Mouse (Mus musculus) neural tube, embryonic 12.5 days (tissue): ENCODE measurements around the gene Pcdh7. TPM values are rescaled to one million over a fixed set of nuclear protein-coding genes. Genes with fewer than 3 reads are reported as not detected.

Source experiments
- ATAC-seq: fragments of 200-750 bp; cut with Nextera tagmentation; 2 replicates; pipeline ENCODE4 v1.8.0; 2017; ENCODE audit warnings: low read depth, mild to moderate bottlenecking, moderate TSS enrichment, moderate library complexity; ENCODE audit not compliant: low FRiP score
- H3K27ac ChIP-seq: fragments of 300-500 bp; sonication (generic); 2 replicates; pipeline ENCODE4 v1.5.1; 2016
- H3K27me3 ChIP-seq: fragments of 300-500 bp; sonication (generic); replicated peaks from 2 replicates; pipeline ENCODE4 v1.6.1; 2016; ENCODE audit warnings: mild to moderate bottlenecking
- H3K36me3 ChIP-seq: fragments of 300-500 bp; sonication (generic); 2 replicates; pipeline ENCODE4 v1.6.1; 2016; ENCODE audit warnings: mild to moderate bottlenecking
- H3K4me1 ChIP-seq: fragments of 300-500 bp; sonication (generic); 2 replicates; pipeline ENCODE4 v1.6.1; 2016
- H3K4me2 ChIP-seq: fragments of 300-500 bp; sonication (generic); replicated peaks from 2 replicates; pipeline ENCODE4 v1.6.1; 2016; ENCODE audit warnings: mild to moderate bottlenecking
- H3K4me3 ChIP-seq: fragments of 300-500 bp; sonication (generic); 2 replicates; pipeline ENCODE4 v1.5.1; 2016
- H3K9ac ChIP-seq: fragments of 300-500 bp; sonication (generic); 2 replicates; pipeline ENCODE4 v1.6.1; 2016; ENCODE audit warnings: mild to moderate bottlenecking
- H3K9me3 ChIP-seq: fragments of 300-500 bp; sonication (generic); 2 replicates; pipeline ENCODE4 v1.6.1; 2016; ENCODE audit warnings: mild to moderate bottlenecking
- WGBS: fragments of 180-500 bp; shearing (Covaris S2); methylation state at CpG from one replicate; pipeline ENCODE4 v1.1.7; 2016; 5-methylcytosine and 5-hydroxymethylcytosine counted together
- polyA plus RNA-seq: library from polyadenylated mRNA; unstranded; fragments of >200 nt; fragmentation: Nextera tagmentation; extraction: Ambion mirVana; gene quantifications from 2 replicates; pipeline ENCODE4 v1.2.1, GENCODE M21; 2016

Pcdh7 gene
- polyA plus RNA-seq, 1 experiment from 2014 or later: 16.0 TPM

- H3K9ac ChIP-seq: no peak overlapping the region
- H3K27ac ChIP-seq: no peak overlapping the region
- no peak overlapping the region for H3K4me3 ChIP-seq
- no peaks in the 10 kb centered on the region for H3K36me3 ChIP-seq
- H3K27me3 ChIP-seq: no peaks in the 10 kb centered on the region
- H3K9me3 ChIP-seq: no peaks in the 10 kb centered on the region
- no peak overlapping the region for H3K4me2 ChIP-seq
- no peak for ATAC-seq
- WGBS: 78% methylated on average over 4 of the region's 4 CpGs
- no peaks in the 10 kb centered on the region for H3K4me1 ChIP-seq
Observed at GRCm38 (mm10) chr5:57963792-57964191, 246.0 kb downstream of the Pcdh7 start.

GRCm38 (mm10) chr5:57964201-57964600 is 246.4 kb downstream of the Pcdh7 start:
- no peak overlapping the region for H3K4me2 ChIP-seq
- no peak overlapping the region for H3K9ac ChIP-seq
- 84% methylated on average over 4 of the region's 4 CpGs for WGBS
- H3K9me3 ChIP-seq: no peaks in the 10 kb centered on the region
- no peaks in the 10 kb centered on the region for H3K4me1 ChIP-seq
- no peaks in the 10 kb centered on the region for H3K27me3 ChIP-seq
- no peak for ATAC-seq
- no peak overlapping the region for H3K4me3 ChIP-seq
- H3K27ac ChIP-seq: no peak overlapping the region
- H3K36me3 ChIP-seq: no peaks in the 10 kb centered on the region

GRCm38 (mm10) chr5:57993584-57993983 is 275.8 kb downstream of the Pcdh7 start:
- Histone ChIP-seq H3K9me3 (no peaks in the 10 kb centered on the region), H3K27me3 (no peaks in the 10 kb centered on the region), H3K27ac (no peak overlapping the region), H3K36me3 (no peaks in the 10 kb centered on the region), H3K4me1 (no peaks in the 10 kb centered on the region), H3K4me3 (no peak overlapping the region), H3K9ac (no peak overlapping the region), H3K4me2 (no peak overlapping the region)
- 78% methylated on average over 2 of the region's 2 CpGs for WGBS
- no peak for ATAC-seq

GRCm38 (mm10) chr5:58021331-58021730 is 303.6 kb downstream of the Pcdh7 start:
- no peak overlapping the region for H3K4me2 ChIP-seq
- 71% methylated on average over 2 of the region's 2 CpGs for WGBS
- no peaks in the 10 kb centered on the region for H3K27me3 ChIP-seq
- no peak for ATAC-seq
- H3K27ac ChIP-seq: no peak overlapping the region
- no peak overlapping the region for H3K9ac ChIP-seq
- no peaks in the 10 kb centered on the region for H3K36me3 ChIP-seq
- no peak overlapping the region for H3K4me3 ChIP-seq
- H3K4me1 ChIP-seq: 0 out of 2 replicates have a peak, but pooled peaks cover 2% of the 10 kb centered on the region
- no peaks in the 10 kb centered on the region for H3K9me3 ChIP-seq

- Histone ChIP-seq H3K9me3 (no peaks in the 10 kb centered on the region), H3K27ac (no peak overlapping the region), H3K27me3 (no peaks in the 10 kb centered on the region), H3K36me3 (no peaks in the 10 kb centered on the region), H3K9ac (no peak overlapping the region), H3K4me2 (no peak overlapping the region), H3K4me1 (0 out of 2 replicates have a peak, but pooled peaks cover 2% of the 10 kb centered on the region), H3K4me3 (no peak overlapping the region)
- ATAC-seq: no peak
- WGBS: 73% methylated on average over 7 of the region's 7 CpGs
Observed at GRCm38 (mm10) chr5:58025123-58025522, 307.4 kb downstream of the Pcdh7 start.

- H3K36me3 ChIP-seq: no peaks in the 10 kb centered on the region
- 26% methylated on average over 8 of the region's 8 CpGs for WGBS
- ATAC-seq: peak; percentile 58
Observed at GRCm38 (mm10) chr5:58025759-58026158, 308.0 kb downstream of the Pcdh7 start.

GRCm38 (mm10) chr5:58039875-58040274 is 322.1 kb downstream of the Pcdh7 start:
- Histone ChIP-seq H3K36me3 (no peaks in the 10 kb centered on the region), H3K9me3 (no peaks in the 10 kb centered on the region)
- 78% methylated on average over 3 of the region's 3 CpGs for WGBS

More at GRCm38 (mm10) chr5:58025759-58026158, 308.0 kb downstream of the Pcdh7 start:
- no peak overlapping the region for H3K9ac ChIP-seq
- H3K4me3 ChIP-seq: no peak overlapping the region
- 0 out of 2 replicates have a peak, but pooled peaks cover 2% of the 10 kb centered on the region for H3K4me1 ChIP-seq
- H3K27me3 ChIP-seq: no peaks in the 10 kb centered on the region
- H3K27ac ChIP-seq: no peak overlapping the region
- no peaks in the 10 kb centered on the region for H3K9me3 ChIP-seq
- no peak overlapping the region for H3K4me2 ChIP-seq

GRCm38 (mm10) chr5:58044216-58044615 is 326.4 kb downstream of the Pcdh7 start:
- no peaks in the 10 kb centered on the region for H3K4me1 ChIP-seq
- no peaks in the 10 kb centered on the region for H3K9me3 ChIP-seq
- no peak overlapping the region for H3K27ac ChIP-seq
- H3K4me3 ChIP-seq: no peak overlapping the region
- ATAC-seq: no peak
- no peaks in the 10 kb centered on the region for H3K27me3 ChIP-seq
- no peaks in the 10 kb centered on the region for H3K36me3 ChIP-seq
- H3K4me2 ChIP-seq: no peak overlapping the region
- 55% methylated on average over 4 of the region's 4 CpGs for WGBS
- no peak overlapping the region for H3K9ac ChIP-seq

More at GRCm38 (mm10) chr5:58039875-58040274, 322.1 kb downstream of the Pcdh7 start:
- Histone ChIP-seq H3K9ac (no peak overlapping the region), H3K4me1 (no peaks in the 10 kb centered on the region), H3K27me3 (no peaks in the 10 kb centered on the region), H3K4me2 (no peak overlapping the region), H3K27ac (no peak overlapping the region), H3K4me3 (no peak overlapping the region)
- ATAC-seq: no peak

GRCm38 (mm10) chr5:58081054-58081453 is 363.3 kb downstream of the Pcdh7 start:
- H3K4me3 ChIP-seq: no peak overlapping the region
- H3K4me1 ChIP-seq: no peaks in the 10 kb centered on the region
- no peak overlapping the region for H3K9ac ChIP-seq
- H3K9me3 ChIP-seq: no peaks in the 10 kb centered on the region
- ATAC-seq: no peak
- H3K4me2 ChIP-seq: no peak overlapping the region
- no peaks in the 10 kb centered on the region for H3K27me3 ChIP-seq
- 69% methylated on average over 4 of the region's 4 CpGs for WGBS
- no peaks in the 10 kb centered on the region for H3K36me3 ChIP-seq
- no peak overlapping the region for H3K27ac ChIP-seq

- Histone ChIP-seq H3K27me3 (no peaks in the 10 kb centered on the region), H3K4me1 (no peaks in the 10 kb centered on the region), H3K9me3 (no peaks in the 10 kb centered on the region), H3K4me3 (no peak overlapping the region), H3K27ac (no peak overlapping the region), H3K9ac (no peak overlapping the region), H3K36me3 (no peaks in the 10 kb centered on the region), H3K4me2 (no peak overlapping the region)
- ATAC-seq: no peak
- WGBS: 92% methylated on average over 2 of the region's 2 CpGs
Observed at GRCm38 (mm10) chr5:58082230-58082629, 364.5 kb downstream of the Pcdh7 start.

GRCm38 (mm10) chr5:58083056-58083455 is 365.3 kb downstream of the Pcdh7 start:
- no peak overlapping the region for H3K9ac ChIP-seq
- H3K27ac ChIP-seq: no peak overlapping the region
- no peaks in the 10 kb centered on the region for H3K36me3 ChIP-seq
- 92% methylated on average over 3 of the region's 3 CpGs for WGBS
- no peaks in the 10 kb centered on the region for H3K27me3 ChIP-seq
- H3K4me1 ChIP-seq: no peaks in the 10 kb centered on the region
- no peak overlapping the region for H3K4me2 ChIP-seq
- no peaks in the 10 kb centered on the region for H3K9me3 ChIP-seq
- ATAC-seq: no peak
- H3K4me3 ChIP-seq: no peak overlapping the region

- H3K27ac ChIP-seq: no peak overlapping the region
- H3K27me3 ChIP-seq: no peaks in the 10 kb centered on the region
- WGBS: 92% methylated on average over 6 of the region's 6 CpGs
- no peak overlapping the region for H3K9ac ChIP-seq
- no peak overlapping the region for H3K4me3 ChIP-seq
- no peaks in the 10 kb centered on the region for H3K36me3 ChIP-seq
- ATAC-seq: no peak
- no peaks in the 10 kb centered on the region for H3K9me3 ChIP-seq
- no peak overlapping the region for H3K4me2 ChIP-seq
- no peaks in the 10 kb centered on the region for H3K4me1 ChIP-seq
Observed at GRCm38 (mm10) chr5:58083972-58084371, 366.2 kb downstream of the Pcdh7 start.

- ATAC-seq: no peak
- no peak overlapping the region for H3K4me3 ChIP-seq
- H3K36me3 ChIP-seq: no peaks in the 10 kb centered on the region
- no peak overlapping the region for H3K4me2 ChIP-seq
- 76% methylated on average over 4 of the region's 4 CpGs for WGBS
- no peaks in the 10 kb centered on the region for H3K4me1 ChIP-seq
- H3K27ac ChIP-seq: no peak overlapping the region
- H3K9ac ChIP-seq: no peak overlapping the region
- no peaks in the 10 kb centered on the region for H3K9me3 ChIP-seq
- no peaks in the 10 kb centered on the region for H3K27me3 ChIP-seq
Observed at GRCm38 (mm10) chr5:58108665-58109364, 391.0 kb downstream of the Pcdh7 start.
